Mouse (Mus musculus) bone marrow, adult 2 months (tissue): Measurements from ENCODE around the gene Prkca.

Experiments used
- CTCF ChIP-seq: fragments of 200-500 bp; IDR thresholded peaks from 2 replicates; pipeline ENCODE4 v1.5.1; 2011; ENCODE audit warnings: low read length, control low read depth; ENCODE audit not compliant: control insufficient read depth, insufficient read depth
- POLR2A ChIP-seq: fragments of 200-500 bp; IDR thresholded peaks from 2 replicates; pipeline ENCODE4 v1.6.1; 2011; ENCODE audit warnings: low read depth, mild to moderate bottlenecking, control low read depth, low read length, borderline replicate concordance; ENCODE audit not compliant: control insufficient read depth

DNA sequence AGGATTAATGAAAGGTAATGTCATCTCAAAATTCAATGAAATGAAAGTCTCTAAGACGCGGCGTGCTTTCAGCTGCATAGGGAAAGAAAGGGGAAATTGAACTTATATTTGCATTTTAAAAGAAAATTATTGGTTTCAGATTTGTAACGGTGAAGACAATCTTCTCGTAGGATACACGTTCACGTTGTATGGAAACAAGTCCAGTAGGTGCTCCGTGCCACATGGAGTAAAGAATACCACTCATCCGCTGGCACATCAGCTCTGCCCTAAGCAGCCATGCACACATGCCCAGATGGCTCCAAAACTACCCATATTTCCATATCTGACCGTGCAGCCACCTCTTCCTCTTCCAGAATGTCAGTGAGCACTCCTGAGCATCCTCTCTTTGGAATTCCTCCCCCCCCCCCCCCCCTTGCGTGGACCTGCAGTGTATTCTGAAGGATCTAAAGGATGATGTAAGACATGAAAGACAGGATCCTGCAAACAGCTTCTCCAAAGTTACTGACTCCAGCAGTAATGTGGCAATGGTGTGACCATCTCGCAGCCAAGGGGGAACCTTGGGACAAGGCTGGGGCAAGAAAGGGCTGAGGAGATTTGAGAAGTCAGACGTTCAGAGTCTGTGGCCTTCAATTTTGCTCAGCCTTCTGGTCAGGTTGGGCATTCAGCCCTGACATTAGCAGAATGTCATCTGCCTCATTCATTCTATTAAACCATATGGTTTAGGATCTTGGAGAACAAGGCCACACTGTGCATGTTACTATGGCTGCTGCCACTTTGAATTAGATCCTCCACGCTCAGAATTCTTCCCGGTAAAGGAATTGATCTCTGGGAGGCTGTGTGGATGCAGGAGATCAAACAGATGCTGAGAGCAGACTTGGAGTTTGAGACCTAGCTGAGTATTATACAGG lies 142.8 kb downstream of the Prkca start:
- no peak for TF ChIP-seq CTCF
- no peak for TF ChIP-seq POLR2A
